Mouse (Mus musculus): ENCODE measurements around the gene Ceacam11.
"Not testable (repeated sequence)": the region's sequence is repeated elsewhere in the genome, so short reads cannot be mapped to it uniquely, and the experiment has no call there.

Ceacam11 gene

GRCm38 (mm10) chr7:17971824-17972223 is at the start of gene Ceacam11:
Gene Ceacam11, plus strand, starts transcription at chr7:17972124.
- DNase-seq, result no peak

- DNase-seq, result not testable (repeated sequence)
Observed at GRCm38 (mm10) chr7:18001131-18001530, 29.2 kb downstream of the Ceacam11 start.

DNA sequence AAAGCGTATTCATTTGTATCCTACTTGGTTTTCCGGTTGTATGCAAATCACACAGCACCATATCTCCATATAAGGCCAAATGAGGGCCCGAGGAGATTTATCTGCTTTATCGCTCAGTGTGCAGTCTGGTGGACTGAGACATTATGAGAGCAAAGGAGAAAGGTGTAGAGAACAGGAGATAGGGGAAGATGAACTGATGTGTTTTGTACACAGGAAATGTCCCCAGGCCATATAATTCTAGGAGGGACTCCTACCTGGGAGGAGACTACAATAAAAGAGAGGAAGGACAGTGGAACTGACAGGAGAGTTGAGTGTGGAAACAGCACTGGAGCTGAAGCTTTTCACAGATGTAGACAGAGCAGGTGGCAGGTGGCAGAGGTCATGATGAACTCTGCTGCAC is 37.7 kb downstream of the Ceacam11 start, which contains the start of gene Ceacam13:
Gene Ceacam13 (plus strand): TSS at position 301 of the 400 bp plus-strand sequence.
- DNase-seq, result no peak

All from kidney, adult 11 months (tissue).